Comparison of ENCODE assay signal across 9 mouse cellular contexts in the genomic region with DNA sequence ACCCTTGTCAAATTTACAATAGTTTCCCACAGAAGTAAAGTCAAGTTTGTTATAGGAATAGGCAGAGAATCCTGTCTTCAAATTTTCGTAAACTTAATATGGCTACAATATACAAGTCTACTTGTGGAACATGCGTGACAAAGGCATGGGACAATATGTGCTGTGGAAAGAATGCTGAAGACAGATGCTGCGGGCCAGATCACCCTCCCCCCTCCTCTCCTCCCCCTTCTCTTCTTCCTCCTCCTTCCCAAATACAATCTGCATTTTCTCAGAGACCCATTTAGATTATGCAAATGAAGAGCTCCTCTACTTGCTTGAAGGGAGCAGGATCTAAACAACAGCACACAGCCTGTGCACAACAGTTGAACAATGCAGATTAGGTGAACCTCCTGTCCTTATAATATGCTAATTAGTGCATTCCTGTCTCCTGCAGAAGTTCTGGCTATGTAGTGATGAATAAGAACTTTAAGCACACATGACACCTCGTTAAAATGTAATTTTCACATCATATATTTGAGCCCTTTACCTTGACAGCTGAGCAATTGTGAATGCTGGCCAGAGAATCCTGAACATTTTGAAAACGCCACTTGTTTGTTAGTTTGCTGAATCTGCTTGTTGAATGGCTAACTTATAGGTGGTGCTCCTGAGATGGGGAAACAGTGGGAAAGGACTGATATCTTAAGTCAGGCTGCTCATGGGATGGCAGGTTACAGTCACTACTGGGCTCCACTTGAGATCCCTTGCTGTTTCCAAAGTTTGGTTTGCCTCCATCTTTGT.
DNase-seq lines count a peak whose midpoint lies in the region; ATAC-seq and TF ChIP-seq lines count a peak whose summit lies in the region.
"Had no signal": no experiment of that assay in that cellular context is flagged by ENCODE, and none has a peak within 500 bp of the region (broad histone marks: within the 10 kb centered on the region; RNA-seq: fewer than 3 reads in every experiment).

No protein-coding gene starts in this region.

- no peaks in the 10 kb centered on the region for H3K9me3 ChIP-seq in lung, embryonic 16.5 days (ENCODE audit: control insufficient read depth, low read length)
- H3K9me3 ChIP-seq in limb, embryonic 14.5 days (ENCODE audit: control insufficient read depth, low read length), result no peaks in the 10 kb centered on the region

- peak overlapping the region; percentile 23 for H3K4me2 ChIP-seq in lung, embryonic 16.5 days (ENCODE audit: low read depth, low read length)
- H3K4me2 ChIP-seq in limb, embryonic 14.5 days (replicated peaks; ENCODE audit: low read depth, low read length, severe bottlenecking), result no peak overlapping the region

- no peak overlapping the region for H3K9ac ChIP-seq in lung, embryonic 16.5 days (ENCODE audit: low read length)
- no peak overlapping the region for H3K9ac ChIP-seq in limb, embryonic 14.5 days (ENCODE audit: low read depth, low read length, severe bottlenecking)

- H3K4me3 ChIP-seq in lung, embryonic 16.5 days (ENCODE audit: low read length), result no peak overlapping the region
- no peak overlapping the region for H3K4me3 ChIP-seq in limb, embryonic 14.5 days (replicated peaks; ENCODE audit: low read length)

- H3K36me3 ChIP-seq in lung, embryonic 16.5 days (ENCODE audit: control insufficient read depth, insufficient read depth, low read length), result no peaks in the 10 kb centered on the region
- H3K36me3 ChIP-seq in limb, embryonic 14.5 days (ENCODE audit: control insufficient read depth, insufficient read depth, low read length), result no peaks in the 10 kb centered on the region

- TF ChIP-seq POLR2A in limb, embryonic 14.5 days (IDR thresholded peaks at IDR 0.05; ENCODE audit: borderline replicate concordance, extremely low read depth, insufficient read depth, insufficient read length), result no peak

- peaks cover 3% of the 10 kb centered on the region; the same call in 1 of the 2 replicates for H3K4me1 ChIP-seq in lung, embryonic 16.5 days (replicated peaks; ENCODE audit: control insufficient read depth, insufficient read depth, low read length)
- peaks cover 8% of the 10 kb centered on the region for H3K4me1 ChIP-seq in limb, embryonic 14.5 days (ENCODE audit: control insufficient read depth, insufficient read depth, low read length)

- H3K27me3 ChIP-seq in lung, embryonic 16.5 days (ENCODE audit: control insufficient read depth, insufficient read depth, low read depth, low read length), result no peaks in the 10 kb centered on the region
- no peaks in the 10 kb centered on the region for H3K27me3 ChIP-seq in limb, embryonic 14.5 days (ENCODE audit: control insufficient read depth, insufficient read depth, low read length)

- no peak for ATAC-seq in lung, embryonic 16.5 days (ENCODE audit: low read depth)
- ATAC-seq in limb, embryonic 14.5 days (ENCODE audit: low FRiP score, low read depth), result no peak

- no peak overlapping the region for H3K27ac ChIP-seq in lung, embryonic 16.5 days (ENCODE audit: low read length)
- H3K27ac ChIP-seq in limb, embryonic 14.5 days (replicated peaks; ENCODE audit: low read depth, low read length), result no peak overlapping the region

- 50% methylated on average over 5 of the region's 5 CpGs for WGBS in lung, embryonic 16.5 days
- WGBS in limb, embryonic 14.5 days, result 47% methylated on average over 5 of the region's 5 CpGs

- DNase-seq in embryo, embryonic 9.5 days (ENCODE audit: extremely low spot score), result peak; percentile 4
- no peak for DNase-seq in embryo, embryonic 11 days
- no peak for DNase-seq in lung, postnatal 36 days
- peak; percentile 7 for DNase-seq in limb, embryonic 14.5 days (ENCODE audit: low spot score)
- peak; percentile 35 for DNase-seq in retina, embryonic 14.5 days (ENCODE audit: low spot score)
- no peak for DNase-seq in urinary bladder, adult 2 months (ENCODE audit: low spot score)
- DNase-seq in liver, result no peak
- DNase-seq: left cerebral cortex, postnatal 4 days had no signal

Comparison
In these comparisons a context has a peak if more than half of its experiments do, and no peak if none do; other contexts are left out.
1. DNase-seq: peak in embryo, embryonic 9.5 days (single experiment), limb, embryonic 14.5 days (single experiment) and retina, embryonic 14.5 days (single experiment); none in embryo, embryonic 11 days (single experiment), lung, postnatal 36 days (single experiment), urinary bladder, adult 2 months (single experiment) and liver (single experiment).